Mouse (Mus musculus) ES-Bruce4 (cell line): Measurements from ENCODE around the gene E4f1. TPM values are rescaled to one million over a fixed set of nuclear protein-coding genes. Genes with fewer than 3 reads are reported as not detected.
"Not testable (repeated sequence)": the region's sequence is repeated elsewhere in the genome, so short reads cannot be mapped to it uniquely, and the experiment has no call there.

Source experiments
- H3K27ac ChIP-seq: 2 replicates; pipeline ENCODE4 v1.5.1; 2012; ENCODE audit warnings: low read length, inconsistent platforms; ENCODE audit not compliant: insufficient read depth
- H3K27me3 ChIP-seq: 2 replicates; pipeline ENCODE4 v1.6.1; 2012; ENCODE audit warnings: mild to moderate bottlenecking, low read length, inconsistent platforms; ENCODE audit not compliant: control insufficient read depth, poor library complexity, insufficient read depth, severe bottlenecking
- H3K36me3 ChIP-seq: 2 replicates; pipeline ENCODE4 v1.6.1; 2012; ENCODE audit warnings: inconsistent platforms, mild to moderate bottlenecking, low read length, moderate library complexity; ENCODE audit not compliant: control insufficient read depth, poor library complexity, insufficient read depth, severe bottlenecking
- H3K4me1 ChIP-seq: one replicate; pipeline ENCODE4 v1.8.1; 2011; ENCODE audit warnings: low read length; ENCODE audit not compliant: control insufficient read depth, insufficient read depth
- H3K4me3 ChIP-seq: 2 replicates; pipeline ENCODE4 v1.5.1; 2011; ENCODE audit warnings: low read depth, mild to moderate bottlenecking, low read length
- H3K9ac ChIP-seq: 2 replicates; pipeline ENCODE4 v1.6.1; 2012; ENCODE audit warnings: low read depth, mild to moderate bottlenecking, inconsistent platforms; ENCODE audit not compliant: poor library complexity, severe bottlenecking
- H3K9me3 ChIP-seq: replicated peaks from 2 replicates; pipeline ENCODE4 v1.6.1; 2012; ENCODE audit warnings: mild to moderate bottlenecking, low read length, inconsistent platforms; ENCODE audit not compliant: control insufficient read depth, poor library complexity, insufficient read depth, severe bottlenecking
- CTCF ChIP-seq: IDR thresholded peaks from one replicate; pipeline ENCODE4 v1.8.1; 2011; ENCODE audit warnings: low read depth, low read length
- EP300 ChIP-seq: IDR thresholded peaks from 2 replicates; pipeline ENCODE4 v1.6.1; 2011; ENCODE audit warnings: low read depth, low read length; ENCODE audit not compliant: insufficient read depth
- POLR2A ChIP-seq: IDR thresholded peaks from one replicate; pipeline ENCODE4 v1.8.1; 2011; ENCODE audit warnings: low read length; ENCODE audit not compliant: insufficient read depth
- polyA plus RNA-seq: library from polyadenylated mRNA; stranded (reverse); fragments of >200 nt; gene quantifications from 2 replicates; pipeline ENCODE4 v1.2.4, GENCODE M21; 2011; ENCODE audit warnings: low read depth; ENCODE audit not compliant: missing spikeins, insufficient read depth, insufficient read length

Gene E4f1
- polyA plus RNA-seq, 1 experiment = 15.3 TPM

DNA sequence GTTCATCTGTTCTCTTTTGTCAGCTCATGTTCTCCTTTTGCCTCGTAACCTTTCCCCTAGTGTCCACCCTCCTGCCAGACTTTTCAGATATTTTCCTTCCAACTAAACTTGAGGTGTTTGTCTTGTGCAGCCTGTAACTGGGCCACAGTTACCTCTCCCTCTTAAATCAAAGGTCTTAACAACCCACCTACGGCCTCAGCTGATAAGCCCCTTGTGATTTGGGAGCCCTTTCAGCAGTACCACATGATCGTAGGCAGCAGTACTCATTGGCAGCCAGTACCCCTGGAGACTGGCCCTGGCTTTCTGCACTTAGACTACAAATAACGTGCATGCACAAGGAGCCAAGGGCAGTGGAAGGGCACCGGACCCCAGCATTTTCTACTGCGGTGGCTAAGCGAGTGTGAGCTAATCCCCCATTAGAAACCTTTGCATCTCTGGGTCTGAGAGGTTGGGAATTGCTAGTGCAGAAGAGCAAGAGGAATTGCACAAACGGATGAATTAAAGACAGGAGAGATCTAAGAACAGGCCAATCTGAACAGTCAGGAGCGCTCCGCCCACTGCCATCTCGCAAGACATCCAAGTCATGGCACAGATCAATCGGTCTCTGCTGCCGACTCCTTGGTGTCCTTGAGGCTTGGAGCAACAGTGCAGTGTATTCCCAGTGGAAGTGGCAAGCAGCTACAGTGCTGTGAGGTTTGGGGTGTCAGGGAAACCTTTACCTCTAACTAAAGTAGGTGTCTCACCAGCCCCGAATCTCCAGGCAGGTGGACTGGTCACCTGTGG, 40.7 kb downstream of the E4f1 start:
- H3K36me3 ChIP-seq = peaks cover 6% of the 10 kb centered on the region; the same call in 1 of the 2 replicates
- no peaks in the 10 kb centered on the region for H3K4me1 ChIP-seq
- no peak overlapping the region for H3K4me3 ChIP-seq
- H3K27me3 ChIP-seq = no peaks in the 10 kb centered on the region
- no peaks in the 10 kb centered on the region for H3K9me3 ChIP-seq
- H3K27ac ChIP-seq = no peak overlapping the region
- TF ChIP-seq EP300 (no peak), CTCF (no peak), POLR2A (no peak)
- H3K9ac ChIP-seq = no peak overlapping the region

- peak overlapping the region; percentile 91 for H3K4me3 ChIP-seq
- H3K4me1 ChIP-seq = no peaks in the 10 kb centered on the region
- peak overlapping the region; percentile 90 for H3K9ac ChIP-seq
- no peaks in the 10 kb centered on the region for H3K9me3 ChIP-seq
- TF ChIP-seq POLR2A = no peak
- TF ChIP-seq CTCF = no peak
- TF ChIP-seq EP300 = no peak
- peak overlapping the region; percentile 66; the same call in 1 of the 2 replicates for H3K27ac ChIP-seq
- peaks cover 25% of the 10 kb centered on the region for H3K36me3 ChIP-seq
- no peaks in the 10 kb centered on the region for H3K27me3 ChIP-seq
These were observed 42.9 kb downstream of the E4f1 start for GRCm38 (mm10) chr17:24427170-24427557.

DNA sequence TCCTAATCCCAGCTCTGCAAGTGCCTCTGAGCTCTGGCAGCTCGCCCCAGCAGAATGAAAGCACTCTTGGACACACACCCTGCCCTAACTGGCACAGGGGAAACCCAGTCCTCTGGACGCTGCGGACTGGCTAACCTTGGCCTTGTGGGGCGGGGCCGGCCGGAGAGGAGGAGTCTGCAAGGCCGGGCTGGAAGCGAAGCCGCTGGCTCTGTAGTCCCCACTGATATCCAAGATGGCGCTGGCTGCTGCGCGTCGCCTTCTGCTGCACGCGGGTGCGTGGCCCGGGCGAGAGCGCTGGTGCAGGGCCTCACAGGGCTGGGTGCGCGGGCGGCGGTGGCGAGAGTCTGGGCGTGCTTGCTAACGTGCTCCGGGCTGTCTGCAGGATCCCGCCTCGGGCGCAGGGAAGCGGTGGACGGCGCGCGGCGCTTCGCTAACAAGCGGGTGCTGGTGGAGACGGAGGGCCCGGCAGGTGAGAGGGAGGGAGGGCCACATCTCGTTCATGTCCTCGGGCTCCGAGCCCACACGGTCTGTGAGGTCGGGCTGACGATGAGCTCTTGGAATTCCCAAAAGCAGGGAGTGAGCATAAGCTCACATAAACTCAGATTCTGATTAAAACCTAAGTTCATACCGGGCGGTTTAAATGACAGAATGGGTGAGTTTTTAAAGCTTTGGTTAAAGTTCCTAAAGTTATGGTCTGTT, 43.5 kb downstream of the E4f1 start, which contains the start of gene Eci1:
Gene Eci1 (plus strand): TSS at position 171 of the 699 bp plus-strand sequence.
- TF ChIP-seq POLR2A = peak; percentile 75
- TF ChIP-seq CTCF = no peak
- TF ChIP-seq EP300 = no peak
- H3K27me3 ChIP-seq = no peaks in the 10 kb centered on the region
- H3K4me1 ChIP-seq = no peaks in the 10 kb centered on the region
- peak within 1 kb of the TSS; percentile 90 for H3K9ac ChIP-seq
- H3K27ac ChIP-seq = peak within 1 kb of the TSS; percentile 66; the same call in 1 of the 2 replicates
- peak within 1 kb of the TSS; percentile 91 for H3K4me3 ChIP-seq
- H3K9me3 ChIP-seq = no peaks in the 10 kb centered on the region
- H3K36me3 ChIP-seq = peaks cover 31% of the 10 kb centered on the region

DNA sequence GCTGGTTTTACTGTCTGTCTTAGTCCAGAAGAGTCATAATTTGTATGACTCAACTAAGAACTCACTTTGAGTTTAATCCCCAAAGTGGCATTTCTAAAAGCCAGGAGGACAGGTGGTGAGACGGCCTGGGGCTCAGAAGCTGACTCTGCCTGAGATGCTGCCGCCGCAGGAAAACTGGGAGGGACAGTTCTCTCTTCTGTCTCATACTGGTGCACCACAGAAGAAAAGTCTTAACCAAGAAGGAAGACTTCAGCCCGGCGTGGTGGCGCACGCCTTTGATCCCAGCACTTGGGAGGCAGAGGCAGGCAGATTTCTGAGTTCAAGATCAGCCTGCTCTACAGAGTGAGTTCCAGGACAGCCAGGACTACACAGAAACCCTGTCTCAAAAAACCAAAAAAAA, 44.2 kb downstream of the E4f1 start:
- Histone ChIP-seq H3K27me3 (no peaks in the 10 kb centered on the region), H3K9me3 (no peaks in the 10 kb centered on the region), H3K9ac (no peak overlapping the region), H3K36me3 (peaks cover 38% of the 10 kb centered on the region), H3K4me3 (no peak overlapping the region), H3K4me1 (no peaks in the 10 kb centered on the region), H3K27ac (no peak overlapping the region)
- TF ChIP-seq CTCF (no peak), POLR2A (no peak), EP300 (no peak)

- H3K4me3 ChIP-seq, H3K4me1 ChIP-seq, H3K27ac ChIP-seq, H3K9ac ChIP-seq, H3K9me3 ChIP-seq, H3K27me3 ChIP-seq: not testable (repeated sequence)
- H3K36me3 ChIP-seq = peaks cover 44% of the 10 kb centered on the region
These were observed 44.8 kb downstream of the E4f1 start for GRCm38 (mm10) chr17:24425326-24425725.

DNA sequence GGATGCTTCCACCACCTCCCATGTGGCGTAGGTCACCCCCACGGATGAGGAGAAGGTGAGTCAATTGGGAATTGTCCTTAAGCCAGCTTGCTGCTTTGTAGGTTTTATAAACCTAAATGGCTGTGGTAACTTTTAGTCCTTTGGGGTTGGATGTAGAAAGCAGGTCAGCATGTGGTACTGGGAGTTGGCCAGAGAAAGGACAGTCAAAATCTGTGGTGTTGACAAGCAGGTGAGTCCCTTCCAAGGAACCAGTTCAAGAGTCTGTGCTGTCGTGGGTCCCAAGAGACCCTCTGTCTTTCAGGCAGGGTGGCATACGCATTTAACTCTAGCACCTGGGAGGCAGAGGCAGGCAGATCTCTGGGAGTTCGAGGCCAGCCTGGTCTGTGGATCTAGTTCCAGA, 45.6 kb downstream of the E4f1 start:
- H3K27me3 ChIP-seq = no peaks in the 10 kb centered on the region
- no peak overlapping the region for H3K27ac ChIP-seq
- H3K4me3 ChIP-seq = no peak overlapping the region
- peaks cover 52% of the 10 kb centered on the region for H3K36me3 ChIP-seq
- no peaks in the 10 kb centered on the region for H3K9me3 ChIP-seq
- H3K4me1 ChIP-seq = no peaks in the 10 kb centered on the region
- TF ChIP-seq EP300 (no peak), POLR2A (no peak), CTCF (no peak)
- H3K9ac ChIP-seq = no peak overlapping the region
